Mouse (Mus musculus) C2C12 (cell line): ENCODE measurements at regions not wholly inside any gene's neighbourhood (a gene's known extent, or its start where the extent isn't known, plus 50 kb on each side); places are given as distances from the start of the nearest gene placed in this dataset.

Experiments used
- CTCF ChIP-seq: IDR thresholded peaks from one replicate; pipeline ENCODE4 v1.5.1; 2011; ENCODE audit not compliant: control insufficient read depth, insufficient read depth, insufficient read length
- USF1 ChIP-seq: IDR thresholded peaks from one replicate; pipeline ENCODE4 v1.6.1; 2011; ENCODE audit warnings: low read depth, mild to moderate bottlenecking, control low read depth, moderate library complexity

- TF ChIP-seq CTCF (no peak), USF1 (no peak)
Measured at GRCm38 (mm10) chr3:38783051-38783450, 103.7 kb upstream of the Fat4 start.
